Mouse (Mus musculus) hindbrain, embryonic 10.5 days (tissue): ENCODE measurements around the gene Rita1. TPM values are rescaled to one million over a fixed set of nuclear protein-coding genes. Genes with fewer than 3 reads are reported as not detected.
A peak's percentile ranks its signal among the peaks of the same experiment; 100 is the strongest.

Source experiments
- DNase-seq: peaks from one replicate; pipeline ENCODE4 v3.0.0-alpha.2; 2017; ENCODE audit warnings: low spot score
- H3K27ac ChIP-seq: fragments of 300-500 bp; sonication (generic); 2 replicates; pipeline ENCODE4 v1.5.1; 2016; ENCODE audit warnings: mild to moderate bottlenecking, moderate library complexity
- H3K27me3 ChIP-seq: fragments of 300-500 bp; sonication (generic); 2 replicates; pipeline ENCODE4 v1.6.1; 2016; ENCODE audit warnings: mild to moderate bottlenecking; ENCODE audit not compliant: poor library complexity, insufficient read depth, severe bottlenecking
- H3K36me3 ChIP-seq: fragments of 300-500 bp; sonication (generic); 2 replicates; pipeline ENCODE4 v1.6.1; 2016; ENCODE audit warnings: mild to moderate bottlenecking, moderate library complexity
- H3K4me1 ChIP-seq: fragments of 300-500 bp; sonication (generic); replicated peaks from 2 replicates; pipeline ENCODE4 v1.6.1; 2016; ENCODE audit warnings: mild to moderate bottlenecking
- H3K4me3 ChIP-seq: fragments of 300-500 bp; sonication (generic); 2 replicates; pipeline ENCODE4 v1.5.1; 2016; ENCODE audit warnings: mild to moderate bottlenecking, moderate library complexity
- H3K9me3 ChIP-seq: fragments of 300-500 bp; sonication (generic); 2 replicates; pipeline ENCODE4 v1.6.1; 2016; ENCODE audit warnings: mild to moderate bottlenecking, moderate library complexity
- WGBS: fragments of 180-500 bp; shearing (Covaris S2); methylation state at CpG from one replicate; pipeline ENCODE4 v1.1.7; 2016; 5-methylcytosine and 5-hydroxymethylcytosine counted together
- polyA plus RNA-seq: library from polyadenylated mRNA; unstranded; fragments of >200 nt; fragmentation: Nextera tagmentation; extraction: Ambion mirVana; gene quantifications from 2 replicates; pipeline ENCODE4 v1.2.1, GENCODE M21; 2016

The Rita1 gene
- polyA plus RNA-seq, 1 experiment from 2014 or later, result 19.0 TPM

DNA sequence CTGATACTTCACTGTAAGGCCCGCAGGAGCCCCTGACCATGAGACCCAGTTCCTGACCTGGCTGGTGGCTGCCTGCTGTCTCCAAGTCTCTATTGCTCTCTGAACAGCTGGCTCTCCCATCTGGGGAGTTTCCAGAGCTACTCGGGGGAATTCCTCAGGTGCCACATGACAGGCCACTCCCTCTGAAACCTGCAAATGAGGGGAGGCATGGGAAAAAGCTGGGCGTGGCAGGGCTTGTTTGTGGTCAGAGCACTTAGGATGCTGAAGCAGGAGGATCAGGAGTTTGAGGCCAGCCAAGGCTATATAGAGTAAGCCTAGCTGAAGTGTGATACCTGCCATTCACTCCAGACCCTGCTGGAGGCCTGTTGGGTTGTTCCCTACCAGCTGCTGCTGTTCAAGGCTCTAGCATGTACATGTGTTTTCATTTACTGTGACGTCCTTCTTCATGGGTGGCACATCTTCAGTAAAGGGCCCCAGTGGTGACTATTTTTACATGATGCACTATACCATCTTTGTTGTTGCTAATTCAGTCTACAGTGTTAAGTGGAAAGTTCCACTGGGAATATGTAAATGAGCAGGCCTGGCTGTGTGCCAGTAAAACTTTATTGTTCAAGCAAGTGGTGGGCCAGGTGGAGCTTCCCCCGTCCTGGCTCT lies 9.9 kb upstream of the Rita1 start:
- Histone ChIP-seq H3K27ac (no peak overlapping the region), H3K4me3 (no peak overlapping the region), H3K9me3 (no peaks in the 10 kb centered on the region), H3K4me1 (peaks cover 16% of the 10 kb centered on the region), H3K36me3 (peaks cover 100% of the 10 kb centered on the region), H3K27me3 (no peaks in the 10 kb centered on the region)
- no peak for DNase-seq
- WGBS, result 84% methylated on average over 5 of the region's 5 CpGs

DNA sequence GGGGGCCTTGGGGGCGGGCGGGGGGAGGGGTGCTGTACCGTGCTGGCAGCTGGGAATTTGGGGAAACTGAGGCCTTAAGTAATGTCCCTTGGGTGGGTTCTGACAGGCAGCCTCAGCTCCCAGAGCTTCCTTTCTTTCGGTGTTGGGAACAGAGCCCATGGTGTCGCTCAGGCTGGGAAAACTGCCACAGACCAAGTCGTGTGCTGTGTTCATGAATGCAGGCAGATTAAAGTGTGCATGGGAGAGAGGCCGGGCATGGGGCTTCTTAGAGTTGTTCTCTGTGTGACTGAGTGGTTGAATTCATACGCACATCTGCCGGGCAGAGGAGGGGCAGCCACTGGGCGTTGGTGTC lies 9.4 kb upstream of the Rita1 start:
- Histone ChIP-seq H3K36me3 (peaks cover 100% of the 10 kb centered on the region), H3K27me3 (no peaks in the 10 kb centered on the region), H3K27ac (no peak overlapping the region), H3K9me3 (no peaks in the 10 kb centered on the region), H3K4me1 (peaks cover 11% of the 10 kb centered on the region), H3K4me3 (no peak overlapping the region)
- 90% methylated on average over 10 of the region's 10 CpGs for WGBS
- no peak for DNase-seq

DNA sequence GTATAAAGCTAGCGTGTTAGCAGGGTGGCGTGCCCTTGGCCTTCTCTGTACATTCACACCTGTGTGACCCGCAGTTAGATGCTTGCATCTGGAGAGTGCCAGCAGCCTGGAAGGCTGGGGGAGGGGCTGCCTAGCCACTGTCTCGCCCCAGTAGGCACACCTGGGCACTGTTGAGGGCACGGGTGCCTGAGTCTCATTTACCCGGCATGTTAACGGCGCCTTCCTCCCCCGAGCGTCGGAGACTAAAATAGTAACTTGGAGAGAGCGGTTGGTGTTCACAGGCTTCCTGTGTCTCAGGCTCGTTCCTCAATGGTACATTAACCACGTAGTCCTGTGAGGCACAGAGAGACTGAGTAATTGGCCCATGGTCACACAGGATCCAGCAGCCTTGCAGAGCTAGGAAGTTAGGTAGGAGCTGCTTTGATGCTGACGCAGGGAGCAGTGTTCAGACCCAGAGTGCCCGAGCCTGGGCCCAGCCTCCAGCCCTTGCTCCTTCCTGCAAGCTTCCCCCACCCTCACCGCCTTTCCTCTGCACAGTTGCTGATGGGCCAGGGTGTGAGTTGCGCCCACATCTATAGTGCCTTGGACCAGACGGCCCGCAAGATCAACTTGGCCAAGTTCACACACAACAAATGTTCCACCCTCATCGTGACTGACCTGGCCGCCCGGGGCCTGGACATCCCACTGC lies 8.8 kb upstream of the Rita1 start:
- Histone ChIP-seq H3K27ac (no peak overlapping the region), H3K9me3 (no peaks in the 10 kb centered on the region), H3K4me3 (no peak overlapping the region), H3K27me3 (no peaks in the 10 kb centered on the region), H3K36me3 (peaks cover 100% of the 10 kb centered on the region), H3K4me1 (peaks cover 5% of the 10 kb centered on the region)
- DNase-seq, result no peak
- 95% methylated on average over 23 of the region's 23 CpGs for whole genome bisulfite sequencing

DNA sequence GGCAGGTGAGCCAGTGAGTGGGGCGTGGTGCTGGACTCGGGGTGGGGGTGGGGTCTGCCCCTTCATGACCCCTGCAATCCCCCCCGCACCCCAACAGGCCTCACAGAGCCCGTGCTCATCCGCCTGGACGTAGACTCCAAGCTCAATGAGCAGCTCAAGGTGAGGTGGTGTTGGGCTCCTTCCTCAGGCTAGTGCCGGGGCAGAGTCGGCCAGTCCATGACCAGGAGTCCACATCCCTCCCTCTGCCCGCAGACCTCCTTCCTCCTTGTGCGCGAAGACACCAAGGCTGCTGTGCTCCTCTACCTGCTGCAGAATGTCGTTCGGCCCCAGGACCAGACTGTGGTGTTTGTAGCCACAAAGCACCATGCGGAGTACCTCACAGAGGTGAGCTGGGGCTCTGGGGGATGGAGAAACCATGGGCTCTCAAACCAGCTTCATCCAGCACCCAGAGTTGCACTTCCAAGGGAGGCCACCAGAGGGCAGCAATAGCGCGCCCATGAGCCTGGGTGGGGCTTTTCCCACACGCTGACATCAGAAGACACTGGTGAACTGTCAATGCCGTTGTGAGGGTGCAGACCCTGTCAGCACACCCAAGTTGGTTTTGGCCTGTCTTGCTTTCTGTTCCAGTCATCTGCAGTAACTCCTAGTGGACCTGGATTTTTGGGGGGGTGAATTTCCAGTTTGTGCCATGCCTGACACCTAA lies 8.1 kb upstream of the Rita1 start:
- WGBS, result 71% methylated on average over 18 of the region's 18 CpGs
- H3K27ac ChIP-seq, result no peak overlapping the region

DNA sequence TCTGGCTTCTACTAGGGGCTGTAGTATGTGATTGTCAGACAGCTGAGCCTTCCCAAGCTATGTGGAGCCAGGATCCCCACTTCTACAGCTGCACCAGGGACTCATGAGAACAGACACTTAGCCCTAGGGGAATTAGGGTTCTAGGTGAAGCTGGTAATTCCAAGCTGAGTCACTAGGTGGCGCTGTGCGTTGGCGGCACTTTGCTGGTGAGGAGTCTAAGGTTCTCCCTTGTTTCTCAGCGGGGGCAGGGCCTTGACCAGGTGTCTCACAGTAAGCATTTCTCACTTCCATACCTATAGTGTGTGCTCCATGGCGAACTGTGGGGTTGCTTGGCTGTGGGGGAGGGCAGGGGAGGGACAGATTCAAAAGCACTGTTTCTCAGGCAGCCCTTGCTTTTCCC lies 6.8 kb upstream of the Rita1 start:
- no peak overlapping the region for H3K4me3 ChIP-seq
- peaks cover 96% of the 10 kb centered on the region for H3K36me3 ChIP-seq
- 23% methylated on average over 5 of the region's 5 CpGs for WGBS
- no peaks in the 10 kb centered on the region for H3K4me1 ChIP-seq
- peaks cover 6% of the 10 kb centered on the region; the same call in 1 of the 2 replicates for H3K9me3 ChIP-seq
- no peaks in the 10 kb centered on the region for H3K27me3 ChIP-seq
- DNase-seq, result peak; percentile 61
- no peak overlapping the region for H3K27ac ChIP-seq

More for the DNA sequence above, 8.1 kb upstream of the Rita1 start:
- Histone ChIP-seq H3K36me3 (peaks cover 100% of the 10 kb centered on the region), H3K27me3 (no peaks in the 10 kb centered on the region), H3K9me3 (peaks cover 6% of the 10 kb centered on the region; the same call in 1 of the 2 replicates), H3K4me3 (no peak overlapping the region), H3K4me1 (no peaks in the 10 kb centered on the region)
- DNase-seq, result peak; percentile 80

- 89% methylated on average over 12 of the region's 12 CpGs for WGBS
- H3K36me3 ChIP-seq, result peaks cover 91% of the 10 kb centered on the region
- no peaks in the 10 kb centered on the region for H3K27me3 ChIP-seq
Observed at GRCm38 (mm10) chr5:120618778-120619177, 6.4 kb upstream of the Rita1 start.

DNA sequence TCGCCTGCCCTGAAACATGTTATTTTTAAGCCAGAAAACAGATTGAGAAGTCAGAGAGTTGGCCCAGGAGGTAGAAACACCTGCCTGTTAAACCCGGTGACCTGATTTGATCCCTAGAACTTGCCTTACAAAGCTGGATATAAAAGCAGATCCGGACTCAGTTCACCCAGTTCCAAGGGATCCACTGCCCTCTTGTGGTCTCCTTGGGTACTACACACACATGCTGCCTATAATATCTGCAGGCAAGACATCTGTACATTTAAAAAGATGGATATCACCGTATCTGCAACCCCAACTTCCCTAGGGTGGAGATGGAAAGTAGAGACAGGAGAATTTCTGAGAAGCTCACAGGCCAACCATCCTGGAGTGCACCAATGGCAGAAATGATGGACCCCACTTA lies 3.5 kb upstream of the Rita1 start:
- 98% methylated on average over 4 of the region's 4 CpGs for WGBS
- no peak overlapping the region for H3K27ac ChIP-seq
- no peaks in the 10 kb centered on the region for H3K27me3 ChIP-seq
- DNase-seq, result peak; percentile 34
- peaks cover 21% of the 10 kb centered on the region for H3K4me1 ChIP-seq
- H3K9me3 ChIP-seq, result peaks cover 6% of the 10 kb centered on the region; the same call in 1 of the 2 replicates
- H3K4me3 ChIP-seq, result no peak overlapping the region
- peaks cover 63% of the 10 kb centered on the region for H3K36me3 ChIP-seq

More at GRCm38 (mm10) chr5:120618778-120619177, 6.4 kb upstream of the Rita1 start:
- Histone ChIP-seq H3K4me3 (no peak overlapping the region), H3K9me3 (peaks cover 6% of the 10 kb centered on the region; the same call in 1 of the 2 replicates), H3K27ac (no peak overlapping the region), H3K4me1 (peaks cover 4% of the 10 kb centered on the region)
- DNase-seq, result no peak

- Histone ChIP-seq H3K4me1 (peaks cover 23% of the 10 kb centered on the region), H3K4me3 (peak overlapping the region; percentile 76), H3K36me3 (peaks cover 58% of the 10 kb centered on the region), H3K9me3 (peaks cover 6% of the 10 kb centered on the region; the same call in 1 of the 2 replicates), H3K27ac (peak overlapping the region; percentile 94), H3K27me3 (no peaks in the 10 kb centered on the region)
- WGBS, result under 1% methylated on average over 69 of the region's 69 CpGs
- peak; percentile 100 for DNase-seq
Observed at GRCm38 (mm10) chr5:120612822-120613604, 624 bp upstream of the Rita1 start.

- Histone ChIP-seq H3K9me3 (peaks cover 6% of the 10 kb centered on the region; the same call in 1 of the 2 replicates), H3K27me3 (no peaks in the 10 kb centered on the region), H3K4me3 (peak overlapping the region; percentile 76), H3K27ac (no peak overlapping the region; the same call in 1 of the 2 replicates), H3K36me3 (peaks cover 45% of the 10 kb centered on the region), H3K4me1 (peaks cover 27% of the 10 kb centered on the region)
- 60% methylated on average over 8 of the region's 8 CpGs for WGBS
- no peak for DNase-seq
Observed at GRCm38 (mm10) chr5:120611416-120611815, 973 bp downstream of the Rita1 start.

DNA sequence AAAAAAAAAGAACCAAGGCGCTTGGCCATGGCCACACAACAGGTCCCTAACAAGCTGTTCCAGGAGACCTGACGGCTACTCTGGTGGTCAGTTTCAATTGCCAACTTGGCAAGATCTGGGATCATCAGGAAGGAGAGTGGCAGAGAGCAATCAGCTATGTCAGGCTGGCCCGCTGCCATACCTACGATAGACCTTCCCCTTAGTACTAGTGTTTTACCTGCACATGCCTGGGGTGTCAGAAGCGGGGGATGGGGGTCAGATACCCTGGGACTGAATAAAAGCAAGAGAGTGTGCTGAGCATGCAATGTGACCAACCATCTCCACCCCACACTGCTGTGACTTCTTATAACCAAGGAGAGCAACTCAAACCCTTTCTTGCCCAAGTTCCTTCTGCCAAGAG lies 1.5 kb downstream of the Rita1 start:
- WGBS, result 93% methylated on average over 5 of the region's 5 CpGs
- no peak for DNase-seq
- Histone ChIP-seq H3K27ac (no peak overlapping the region), H3K4me1 (peaks cover 27% of the 10 kb centered on the region), H3K4me3 (peak overlapping the region; percentile 76; the same call in 1 of the 2 replicates), H3K36me3 (peaks cover 40% of the 10 kb centered on the region), H3K27me3 (no peaks in the 10 kb centered on the region), H3K9me3 (peaks cover 3% of the 10 kb centered on the region; the same call in 1 of the 2 replicates)

GRCm38 (mm10) chr5:120609246-120609775 lies 3.1 kb downstream of the Rita1 start:
- Histone ChIP-seq H3K27me3 (no peaks in the 10 kb centered on the region), H3K36me3 (peaks cover 27% of the 10 kb centered on the region), H3K4me1 (peaks cover 35% of the 10 kb centered on the region), H3K27ac (no peak overlapping the region), H3K9me3 (no peaks in the 10 kb centered on the region), H3K4me3 (no peak overlapping the region)
- no peak for DNase-seq
- 90% methylated on average over 16 of the region's 16 CpGs for WGBS

- Histone ChIP-seq H3K4me1 (peaks cover 34% of the 10 kb centered on the region), H3K27me3 (no peaks in the 10 kb centered on the region), H3K36me3 (peaks cover 27% of the 10 kb centered on the region), H3K4me3 (no peak overlapping the region), H3K27ac (no peak overlapping the region), H3K9me3 (no peaks in the 10 kb centered on the region)
- WGBS, result 81% methylated on average over 3 of the region's 3 CpGs
- no peak for DNase-seq
Observed at GRCm38 (mm10) chr5:120607335-120607734, 5.1 kb downstream of the Rita1 start.
